Mouse (Mus musculus) C2C12 (cell line): ENCODE results near the gene Inpp5f.

ENCODE experiments used
- CTCF ChIP-seq: IDR thresholded peaks from one replicate; pipeline ENCODE4 v1.5.1; 2011; ENCODE audit not compliant: control insufficient read depth, insufficient read depth, insufficient read length
- MYOD1 ChIP-seq: IDR thresholded peaks from one replicate; pipeline ENCODE4 v1.6.1; 2011; ENCODE audit warnings: low read depth; ENCODE audit not compliant: control insufficient read depth, insufficient read length
- MYOG ChIP-seq: IDR thresholded peaks from one replicate; pipeline ENCODE4 v1.6.1; 2011; ENCODE audit not compliant: control insufficient read depth, insufficient read length; ENCODE audit errors: extremely low read depth

GRCm38 (mm10) chr7:128728738-128729137, 117.6 kb downstream of the Inpp5f start:
- no peak for TF ChIP-seq CTCF
- TF ChIP-seq MYOG: no peak
- no peak for TF ChIP-seq MYOD1
